Mouse (Mus musculus) forebrain, embryonic 14.5 days (tissue): ENCODE measurements around the gene Enpp7. TPM values are rescaled to one million over a fixed set of nuclear protein-coding genes. Genes with fewer than 3 reads are reported as not detected.

Source experiments
- ATAC-seq: fragments of 200-750 bp; cut with Nextera tagmentation; 2 replicates; pipeline ENCODE4 v1.8.0; 2017; ENCODE audit warnings: mild to moderate bottlenecking, moderate library complexity
- DNase-seq: peaks from one replicate; pipeline ENCODE4 v3.0.0-alpha.2; 2015; ENCODE audit warnings: low spot score
- H3K27ac ChIP-seq: fragments of 300-500 bp; sonication (generic); 2 replicates; pipeline ENCODE4 v1.5.1; 2014; ENCODE audit warnings: low read depth, mild to moderate bottlenecking, control low read depth, low read length, moderate library complexity
- H3K27me3 ChIP-seq: fragments of 300-500 bp; sonication (generic); replicated peaks from 2 replicates; pipeline ENCODE4 v1.6.1; 2014; ENCODE audit warnings: low read length, control low read depth, mixed read lengths; ENCODE audit not compliant: control insufficient read depth, insufficient read depth
- H3K36me3 ChIP-seq: fragments of 300-500 bp; sonication (generic); 2 replicates; pipeline ENCODE4 v1.6.1; 2014; ENCODE audit warnings: low read length, control low read depth; ENCODE audit not compliant: control insufficient read depth, insufficient read depth
- H3K4me1 ChIP-seq: fragments of 300-500 bp; sonication (generic); 2 replicates; pipeline ENCODE4 v1.6.1; 2014; ENCODE audit warnings: antibody characterized with exemption, low read length, control low read depth; ENCODE audit not compliant: control insufficient read depth, insufficient read depth
- H3K4me2 ChIP-seq: fragments of 300-500 bp; sonication (generic); 2 replicates; pipeline ENCODE4 v1.6.1; 2014; ENCODE audit warnings: mild to moderate bottlenecking, control low read depth, low read length
- H3K4me3 ChIP-seq: fragments of 300-500 bp; sonication (generic); 2 replicates; pipeline ENCODE4 v1.5.1; 2014; ENCODE audit warnings: low read depth, low read length, control low read depth
- H3K9ac ChIP-seq: fragments of 300-500 bp; sonication (generic); 2 replicates; pipeline ENCODE4 v1.6.1; 2014; ENCODE audit warnings: mild to moderate bottlenecking, low read length, control low read depth, moderate library complexity
- H3K9me3 ChIP-seq: fragments of 300-500 bp; sonication (generic); replicated peaks from 2 replicates; pipeline ENCODE4 v1.6.1; 2016; ENCODE audit warnings: low read length, control low read depth, mixed read lengths; ENCODE audit not compliant: control insufficient read depth
- WGBS: fragments of 180-500 bp; shearing (Covaris S2); extraction: QIAGEN DNeasy Blood & Tissue Kit; methylation state at CpG from one replicate; pipeline ENCODE4 v1.1.7; 2014; 5-methylcytosine and 5-hydroxymethylcytosine counted together
- polyA plus RNA-seq: library from polyadenylated mRNA; unstranded; fragments of >200 nt; fragmentation: Nextera tagmentation; extraction: Ambion mirVana; gene quantifications from 2 replicates; pipeline ENCODE4 v1.2.1, GENCODE M21; 2014

The Enpp7 gene
- polyA plus RNA-seq, 1 experiment from 2014 or later: not detected

- H3K27ac ChIP-seq: no peak overlapping the region
- 63% methylated on average over 18 of the region's 18 CpGs for WGBS
Measured at GRCm38 (mm10) chr11:118981012-118981776, 6.8 kb upstream of the Enpp7 start.

GRCm38 (mm10) chr11:118982593-118983113, 5.3 kb upstream of the Enpp7 start:
- no peak overlapping the region for H3K4me3 ChIP-seq
- no peaks in the 10 kb centered on the region for H3K27me3 ChIP-seq
- no peaks in the 10 kb centered on the region for H3K4me1 ChIP-seq
- H3K36me3 ChIP-seq: no peaks in the 10 kb centered on the region
- H3K9ac ChIP-seq: no peak overlapping the region
- H3K27ac ChIP-seq: no peak overlapping the region
- H3K9me3 ChIP-seq: no peaks in the 10 kb centered on the region
- ATAC-seq (no peak), DNase-seq (no peak)
- 48% methylated on average over 12 of the region's 12 CpGs for WGBS
- no peak overlapping the region for H3K4me2 ChIP-seq

More at GRCm38 (mm10) chr11:118981012-118981776, 6.8 kb upstream of the Enpp7 start:
- no peaks in the 10 kb centered on the region for H3K36me3 ChIP-seq
- H3K4me2 ChIP-seq: no peak overlapping the region
- DNase-seq (no peak), ATAC-seq (no peak)
- H3K9ac ChIP-seq: no peak overlapping the region
- H3K9me3 ChIP-seq: no peaks in the 10 kb centered on the region
- H3K4me3 ChIP-seq: no peak overlapping the region
- no peaks in the 10 kb centered on the region for H3K27me3 ChIP-seq
- no peaks in the 10 kb centered on the region for H3K4me1 ChIP-seq

DNA sequence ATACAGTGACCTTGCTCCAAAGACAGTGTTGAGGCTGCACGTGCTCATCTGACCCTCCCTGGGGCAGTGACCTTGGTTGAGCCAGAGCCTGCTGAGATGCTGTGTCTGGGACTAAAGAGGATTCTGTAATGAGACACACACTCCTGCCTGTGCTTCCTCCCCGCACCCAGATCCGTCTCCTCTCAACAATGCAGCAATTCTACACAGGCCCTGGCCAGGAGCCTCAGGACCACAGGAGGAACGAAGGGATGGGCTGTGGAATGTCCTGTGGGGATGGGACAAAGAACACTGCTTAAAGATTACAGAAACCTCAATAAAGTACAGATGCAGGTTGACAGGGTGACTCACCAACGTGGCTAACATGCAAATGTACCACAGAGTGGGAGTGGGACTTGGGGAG, 2.4 kb upstream of the Enpp7 start:
- no peak for ATAC-seq

DNA sequence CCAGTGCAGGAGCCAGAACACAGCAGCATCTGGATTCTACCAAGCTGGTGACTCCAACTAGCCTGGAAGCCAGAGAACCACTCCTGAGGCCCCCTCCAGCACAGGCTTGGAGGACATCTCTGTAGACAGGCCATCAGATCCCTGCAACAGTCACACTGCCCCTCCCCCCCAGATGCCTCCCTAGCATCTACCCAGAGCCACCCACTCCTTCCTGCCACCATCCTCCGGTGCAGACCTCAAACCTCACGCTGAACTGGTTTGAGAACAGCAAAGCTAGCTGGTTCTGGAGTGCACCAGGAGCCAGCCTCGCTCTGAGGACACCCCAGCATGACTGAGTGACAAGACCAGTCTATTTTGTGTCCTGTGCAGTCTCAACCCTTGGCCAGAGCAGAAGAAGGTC, 4.8 kb downstream of the Enpp7 start:
- Histone ChIP-seq H3K4me3 (no peak overlapping the region), H3K36me3 (no peaks in the 10 kb centered on the region), H3K4me2 (no peak overlapping the region), H3K27ac (no peak overlapping the region), H3K9ac (no peak overlapping the region), H3K27me3 (no peaks in the 10 kb centered on the region), H3K4me1 (no peaks in the 10 kb centered on the region), H3K9me3 (no peaks in the 10 kb centered on the region)
- DNase-seq: no peak
- no peak for ATAC-seq
- 72% methylated on average over 3 of the region's 3 CpGs for WGBS

More for the DNA sequence above, 2.4 kb upstream of the Enpp7 start:
- 55% methylated on average over 5 of the region's 5 CpGs for WGBS
- Histone ChIP-seq H3K27ac (no peak overlapping the region), H3K9ac (no peak overlapping the region), H3K36me3 (no peaks in the 10 kb centered on the region), H3K9me3 (no peaks in the 10 kb centered on the region), H3K4me2 (no peak overlapping the region), H3K4me3 (no peak overlapping the region), H3K4me1 (no peaks in the 10 kb centered on the region), H3K27me3 (no peaks in the 10 kb centered on the region)
- DNase-seq: no peak

GRCm38 (mm10) chr11:118995448-118995847, 7.5 kb downstream of the Enpp7 start:
- 24% methylated on average over 4 of the region's 4 CpGs for WGBS
- no peak overlapping the region for H3K27ac ChIP-seq

DNA sequence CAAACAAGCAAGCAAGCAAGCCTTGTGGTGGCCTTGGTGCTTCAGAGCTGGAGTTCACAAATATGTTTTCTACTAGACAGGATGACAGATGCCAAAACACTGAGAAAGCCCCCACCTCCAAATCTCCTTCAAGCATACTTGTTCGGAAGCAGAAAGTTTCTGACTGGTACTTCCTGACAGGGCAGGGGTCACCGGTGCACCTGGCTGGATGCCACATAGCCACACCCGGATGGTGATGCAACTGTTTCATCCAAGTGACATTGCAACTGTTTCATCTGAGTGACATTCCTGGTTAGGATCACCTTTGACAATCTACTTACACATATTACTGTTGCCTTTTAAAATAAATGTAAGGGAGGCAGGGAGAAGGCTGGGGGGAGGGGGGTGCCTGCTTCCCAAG, 9.2 kb downstream of the Enpp7 start:
- DNase-seq: no peak
- Histone ChIP-seq H3K4me1 (peaks cover 12% of the 10 kb centered on the region), H3K9me3 (no peaks in the 10 kb centered on the region), H3K4me3 (no peak overlapping the region), H3K27ac (no peak overlapping the region), H3K4me2 (no peak overlapping the region), H3K27me3 (no peaks in the 10 kb centered on the region), H3K9ac (no peak overlapping the region), H3K36me3 (no peaks in the 10 kb centered on the region)
- 88% methylated on average over 3 of the region's 3 CpGs for WGBS
- ATAC-seq: no peak

More at GRCm38 (mm10) chr11:118995448-118995847, 7.5 kb downstream of the Enpp7 start:
- Histone ChIP-seq H3K4me1 (peaks cover 12% of the 10 kb centered on the region), H3K36me3 (no peaks in the 10 kb centered on the region), H3K27me3 (no peaks in the 10 kb centered on the region), H3K9me3 (no peaks in the 10 kb centered on the region), H3K4me2 (no peak overlapping the region), H3K4me3 (no peak overlapping the region), H3K9ac (peak overlapping the region; percentile 32; the same call in 1 of the 2 replicates)
- ATAC-seq: no peak
- DNase-seq: peak; percentile 37

DNA sequence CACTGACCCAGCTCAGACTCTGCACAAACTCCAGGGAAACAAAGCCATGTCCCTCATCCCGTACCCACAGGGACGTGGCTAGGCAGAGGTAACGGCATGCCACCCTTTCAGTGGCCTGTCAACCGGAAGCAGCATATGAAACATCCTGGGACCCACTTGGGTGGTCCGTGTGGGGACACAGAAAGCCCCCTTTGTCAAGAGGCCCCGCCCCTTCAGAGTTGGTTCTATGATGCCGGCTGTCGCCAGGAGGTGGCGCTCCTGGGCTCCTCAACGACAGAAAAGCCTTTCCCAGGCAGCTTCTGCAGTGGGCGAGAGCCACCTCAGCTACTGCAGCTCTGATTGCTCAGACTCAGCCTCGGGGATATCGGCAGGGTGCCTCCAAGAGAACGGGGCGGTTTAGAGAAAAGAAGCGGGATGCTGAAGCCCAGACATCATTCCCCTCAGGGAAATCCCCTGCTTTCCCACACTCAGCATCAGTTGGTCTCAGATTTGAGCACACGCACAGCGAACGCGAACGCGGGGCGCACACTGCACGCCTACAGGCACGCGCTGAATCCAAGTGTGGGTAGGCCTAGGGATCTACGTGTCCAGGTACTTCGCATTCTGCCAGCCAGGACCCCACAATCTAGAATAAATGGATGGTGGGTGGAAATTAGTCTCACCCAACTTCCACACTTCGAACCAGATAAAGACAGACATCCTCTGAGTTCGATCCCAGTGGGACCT, 10.7 kb downstream of the Enpp7 start:
- Histone ChIP-seq H3K27me3 (no peaks in the 10 kb centered on the region), H3K27ac (peak overlapping the region; percentile 60), H3K4me3 (peak overlapping the region; percentile 19), H3K9me3 (no peaks in the 10 kb centered on the region), H3K9ac (peak overlapping the region; percentile 52), H3K4me1 (peaks cover 12% of the 10 kb centered on the region), H3K36me3 (no peaks in the 10 kb centered on the region), H3K4me2 (peak overlapping the region; percentile 55)
- DNase-seq (peak; percentile 95), ATAC-seq (peak; percentile 80)
- 6% methylated on average over 30 of the region's 30 CpGs for WGBS

DNA sequence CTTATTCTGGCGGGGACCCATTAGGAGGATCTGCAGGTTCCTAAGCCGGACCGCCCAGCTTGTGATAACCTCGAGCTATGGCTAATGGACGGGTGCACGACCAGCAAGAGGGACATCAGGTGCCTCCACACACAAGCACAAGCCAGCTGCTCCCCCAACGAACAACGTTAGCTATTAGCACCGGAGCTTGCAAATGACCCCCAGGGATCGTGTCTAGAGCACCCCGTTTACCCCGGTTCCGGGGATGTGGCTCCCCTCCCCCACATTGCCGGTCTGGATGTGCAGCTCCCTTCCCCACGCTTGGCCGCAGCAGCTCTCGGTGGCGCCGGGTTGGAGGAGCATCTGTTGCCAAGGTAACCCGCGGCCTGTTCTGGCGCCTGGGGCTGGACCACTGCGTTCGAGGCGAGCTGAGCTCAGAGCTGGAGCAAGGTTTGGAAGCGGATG, 11.4 kb downstream of the Enpp7 start:
- Histone ChIP-seq H3K9me3 (no peaks in the 10 kb centered on the region), H3K27ac (peak overlapping the region; percentile 60; the same call in 1 of the 2 replicates), H3K9ac (peak overlapping the region; percentile 52), H3K4me1 (peaks cover 12% of the 10 kb centered on the region), H3K27me3 (no peaks in the 10 kb centered on the region), H3K4me2 (peak overlapping the region; percentile 55), H3K36me3 (no peaks in the 10 kb centered on the region), H3K4me3 (peak overlapping the region; percentile 19; the same call in 1 of the 2 replicates)
- ATAC-seq: peak; percentile 69
- DNase-seq: peak; percentile 75
- WGBS: 2% methylated on average over 26 of the region's 26 CpGs
